Mouse (Mus musculus): Measurements from ENCODE around the gene Dio1. TPM values are rescaled to one million over a fixed set of nuclear protein-coding genes. Genes with fewer than 3 reads are reported as not detected.

Gene Dio1
- total and polyA plus RNA-seq, 3 experiments, result 0.13 TPM; not detected in 2

DNA sequence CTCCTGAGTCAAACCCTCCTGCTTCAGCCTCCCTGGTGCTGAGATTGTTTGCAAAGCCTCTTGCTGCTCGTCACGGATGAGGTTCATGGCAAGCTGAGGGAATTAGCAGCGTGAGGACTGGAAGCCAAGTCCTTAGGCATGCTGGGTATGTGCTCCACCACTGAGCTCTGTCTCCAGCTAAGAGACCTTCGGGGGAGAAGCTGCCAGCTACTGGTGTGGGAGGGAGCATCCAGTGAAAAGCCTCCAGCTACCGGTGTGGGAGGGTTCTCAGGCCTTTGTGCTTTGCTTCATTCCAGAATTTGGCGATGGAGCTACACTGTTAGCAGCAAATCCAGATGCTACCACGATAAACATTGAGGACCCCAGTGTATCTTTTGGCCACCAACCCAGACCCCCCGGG, 11.7 kb upstream of the Dio1 start:
- Histone ChIP-seq H3K4me3 (ENCODE audit: control insufficient read depth in 1 of 2, insufficient read depth in 1 of 2, low read depth in 2 of 2, low read length in 2 of 2) (no peak overlapping the region), H3K36me3 (ENCODE audit: control insufficient read depth in 1 of 2, insufficient read depth in 2 of 2, low read length in 2 of 2) (peaks cover 0 to 2% of the 10 kb centered on the region in 2 experiments; a peak in 1 of 4 replicates)

DNA sequence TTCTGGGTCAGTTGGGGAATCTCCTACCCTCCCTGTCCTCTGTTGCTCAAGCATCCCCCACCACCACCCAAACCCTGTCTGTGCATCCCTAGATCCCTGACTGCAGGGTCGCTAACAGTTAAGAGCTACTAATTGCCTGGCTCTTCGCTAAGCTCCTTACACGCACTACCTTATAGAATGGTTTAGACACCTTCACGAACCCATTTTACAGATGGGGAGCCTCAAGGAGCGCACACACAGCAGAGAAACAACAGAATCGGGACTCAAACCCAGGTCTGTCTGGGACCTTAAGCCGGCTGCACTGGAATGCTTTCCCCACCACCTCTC, 7.5 kb upstream of the Dio1 start:
- Histone ChIP-seq H3K27me3 (ENCODE audit: control insufficient read depth in 1 of 2, insufficient read depth in 2 of 2, low read length in 2 of 2) (no peaks in the 10 kb centered on the region), H3K9me3 (replicated peaks; ENCODE audit: insufficient read depth, low read length) (no peaks in the 10 kb centered on the region), H3K4me3 (ENCODE audit: control insufficient read depth in 1 of 2, insufficient read depth in 1 of 2, low read depth in 2 of 2, low read length in 2 of 2) (peak overlapping the region; percentile 73 to 86), H3K79me2 (ENCODE audit: control insufficient read depth, insufficient read depth, low read length, poor library complexity) (no peaks in the 10 kb centered on the region), H3K36me3 (ENCODE audit: control insufficient read depth in 1 of 2, insufficient read depth in 2 of 2, low read length in 2 of 2) (no peaks in the 10 kb centered on the region), H3K9ac (ENCODE audit: control insufficient read depth, low read depth, low read length, poor library complexity, severe bottlenecking) (peak overlapping the region; percentile 61), H3K27ac (ENCODE audit: control insufficient read depth, low read depth, low read length) (no peak overlapping the region), H3K4me1 (ENCODE audit: control insufficient read depth in 1 of 2, insufficient read depth in 2 of 2, low read length in 2 of 2) (peaks cover 0 to 3% of the 10 kb centered on the region in 2 experiments; a peak in 1 of 4 replicates)
- no peak for DNase-seq (ENCODE audit: low read depth, low spot score)
- TF ChIP-seq ELF1 (IDR thresholded peaks at IDR 0.05; ENCODE audit: low read depth, low read length), result no peak
- no peak for TF ChIP-seq TAL1 (IDR thresholded peaks at IDR 0.05; ENCODE audit: low read length)
- TF ChIP-seq CHD2 (IDR thresholded peaks at IDR 0.05; ENCODE audit: low read length), result no peak
- 0 out of 2 replicates have a peak, but pooled peaks have one; percentile 14 for TF ChIP-seq MAZ (IDR thresholded peaks at IDR 0.05; ENCODE audit: low read depth, low read length)
- TF ChIP-seq BHLHE40 (IDR thresholded peaks at IDR 0.05; ENCODE audit: borderline replicate concordance, low read depth, low read length), result no peak
- no peak for TF ChIP-seq ETS1 (IDR thresholded peaks at IDR 0.05; ENCODE audit: low read depth, low read length)
- no peak for TF ChIP-seq CHD1 (IDR thresholded peaks at IDR 0.05; ENCODE audit: low read depth, low read length)
- no peak for TF ChIP-seq KAT2A (conservative IDR thresholded peaks at IDR 0.05; ENCODE audit: low read depth, low read length)
- TF ChIP-seq MYB (IDR thresholded peaks at IDR 0.05; ENCODE audit: low read depth, low read length), result no peak
- no peak for TF ChIP-seq HCFC1 (IDR thresholded peaks at IDR 0.05; ENCODE audit: low read depth, low read length)
- no peak for TF ChIP-seq GATA1 (IDR thresholded peaks at IDR 0.05; ENCODE audit: low read depth, low read length)
- no peak for TF ChIP-seq POLR2AphosphoS5 (IDR thresholded peaks at IDR 0.05; ENCODE audit: borderline replicate concordance, low read depth, low read length)
- peak; percentile 38; the same call in 1 of the 2 replicates for TF ChIP-seq ZMIZ1 (IDR thresholded peaks at IDR 0.05; ENCODE audit: low read depth, low read length)
- TF ChIP-seq SIN3A (IDR thresholded peaks at IDR 0.05; ENCODE audit: low read length), result no peak; the same call in 1 of the 2 replicates
- no peak for TF ChIP-seq NELFE (IDR thresholded peaks at IDR 0.05; ENCODE audit: low read depth, low read length)
- TF ChIP-seq JUND (IDR thresholded peaks at IDR 0.05; ENCODE audit: low read depth, low read length), result no peak
- no peak for TF ChIP-seq RAD21 (IDR thresholded peaks at IDR 0.05; ENCODE audit: low read depth, low read length)
- TF ChIP-seq USF2 (IDR thresholded peaks at IDR 0.05; ENCODE audit: borderline replicate concordance in 1 of 2, insufficient read depth in 1 of 2, low read depth in 1 of 2, low read length in 2 of 2), result no peak
- no peak for TF ChIP-seq GABPA (IDR thresholded peaks at IDR 0.05; ENCODE audit: low read depth, low read length)
- no peak for TF ChIP-seq ZNF384 (IDR thresholded peaks at IDR 0.05; ENCODE audit: low read depth, low read length)
- TF ChIP-seq CTCF (IDR thresholded peaks at IDR 0.05 in 2 of 3, conservative IDR thresholded peaks at IDR 0.05 in 1 of 3; ENCODE audit: control insufficient read depth in 1 of 3, insufficient read depth in 1 of 3, low read depth in 2 of 3, low read length in 3 of 3, poor library complexity in 1 of 3, severe bottlenecking in 1 of 3), result no peak
- no peak for TF ChIP-seq ZC3H11A (IDR thresholded peaks at IDR 0.05; ENCODE audit: low read depth, low read length)
- 0 out of 2 replicates have a peak, but pooled peaks have one; percentile 14 for TF ChIP-seq E2F4 (IDR thresholded peaks at IDR 0.05; ENCODE audit: borderline replicate concordance, low read depth, low read length)
- no peak for TF ChIP-seq MAFK (IDR thresholded peaks at IDR 0.05; ENCODE audit: borderline replicate concordance, low read depth, low read length)
- TF ChIP-seq MAX (IDR thresholded peaks at IDR 0.05; ENCODE audit: low read length), result no peak
- TF ChIP-seq EP300 (IDR thresholded peaks at IDR 0.05; ENCODE audit: low read depth in 1 of 2, low read length in 2 of 2), result no peak
- TF ChIP-seq MXI1 (IDR thresholded peaks at IDR 0.05; ENCODE audit: low read depth, low read length), result peak; percentile 29; the same call in 1 of the 2 replicates
- no peak for TF ChIP-seq TBP (IDR thresholded peaks at IDR 0.05; ENCODE audit: low read depth, low read length)
- no peak for TF ChIP-seq TCF12 (IDR thresholded peaks at IDR 0.05; ENCODE audit: low read depth, low read length)

More for the DNA sequence above, 11.7 kb upstream of the Dio1 start:
- no peak overlapping the region for H3K9ac ChIP-seq (ENCODE audit: control insufficient read depth, low read depth, low read length, poor library complexity, severe bottlenecking)
- H3K4me1 ChIP-seq (ENCODE audit: control insufficient read depth in 1 of 2, insufficient read depth in 2 of 2, low read length in 2 of 2), result peaks cover 0 to 3% of the 10 kb centered on the region in 2 experiments; a peak in 1 of 4 replicates
- no peak overlapping the region for H3K27ac ChIP-seq (ENCODE audit: control insufficient read depth, low read depth, low read length)
- no peak for TF ChIP-seq MEF2A (IDR thresholded peaks at IDR 0.05; ENCODE audit: extremely low read depth, insufficient replicate concordance, low read depth, low read length, poor library complexity, severe bottlenecking)
- TF ChIP-seq KAT2A (conservative IDR thresholded peaks at IDR 0.05; ENCODE audit: low read depth, low read length), result no peak
- TF ChIP-seq BHLHE40 (IDR thresholded peaks at IDR 0.05; ENCODE audit: borderline replicate concordance, low read depth, low read length), result no peak
- TF ChIP-seq GATA1 (IDR thresholded peaks at IDR 0.05; ENCODE audit: low read depth, low read length), result no peak
- TF ChIP-seq MXI1 (IDR thresholded peaks at IDR 0.05; ENCODE audit: low read depth, low read length), result no peak
- no peak for TF ChIP-seq EP300 (IDR thresholded peaks at IDR 0.05; ENCODE audit: low read depth in 1 of 2, low read length in 2 of 2)
- TF ChIP-seq CHD2 (IDR thresholded peaks at IDR 0.05; ENCODE audit: low read length), result no peak
- TF ChIP-seq NRF1 (IDR thresholded peaks at IDR 0.05; ENCODE audit: insufficient read depth, low read depth, low read length, poor library complexity, severe bottlenecking), result no peak
- TF ChIP-seq CTCF (IDR thresholded peaks at IDR 0.05 in 2 of 3, conservative IDR thresholded peaks at IDR 0.05 in 1 of 3; ENCODE audit: control insufficient read depth in 1 of 3, insufficient read depth in 1 of 3, low read depth in 2 of 3, low read length in 3 of 3, poor library complexity in 1 of 3, severe bottlenecking in 1 of 3), result no peak
- TF ChIP-seq CHD1 (IDR thresholded peaks at IDR 0.05; ENCODE audit: low read depth, low read length), result no peak
- H3K9me3 ChIP-seq (replicated peaks; ENCODE audit: insufficient read depth, low read length), result no peaks in the 10 kb centered on the region
- H3K27me3 ChIP-seq (ENCODE audit: control insufficient read depth in 1 of 2, insufficient read depth in 2 of 2, low read length in 2 of 2), result no peaks in the 10 kb centered on the region
- DNase-seq (ENCODE audit: low read depth, low spot score), result no peak
- no peaks in the 10 kb centered on the region for H3K79me2 ChIP-seq (ENCODE audit: control insufficient read depth, insufficient read depth, low read length, poor library complexity)

Measured in MEL (cell line).